Mouse (Mus musculus) lung, adult 2 months (tissue): ENCODE data around the gene Zfp212. TPM values are rescaled to one million over a fixed set of nuclear protein-coding genes. Genes with fewer than 3 reads are reported as not detected.
A peak's percentile ranks its signal among the peaks of the same experiment; 100 is the strongest.

ENCODE experiments used
- DNase-seq: peaks from one replicate; pipeline ENCODE4 v3.0.0; 2022
- H3K4me1 ChIP-seq: fragments of 200-500 bp; 2 replicates; pipeline ENCODE4 v1.6.1; 2011; ENCODE audit warnings: low read length; ENCODE audit not compliant: control insufficient read depth, insufficient read depth
- H3K4me3 ChIP-seq: fragments of 200-500 bp; replicated peaks from 2 replicates; pipeline ENCODE3; 2011; ENCODE audit warnings: low read depth, mild to moderate bottlenecking, control low read depth, low read length; ENCODE audit errors: extremely low read depth
- CTCF ChIP-seq: fragments of 200-500 bp; IDR thresholded peaks from 2 replicates; pipeline ENCODE4 v1.5.1; 2011; ENCODE audit warnings: mild to moderate bottlenecking, low read length, control low read depth; ENCODE audit not compliant: insufficient read depth
- POLR2A ChIP-seq: fragments of 200-500 bp; IDR thresholded peaks from 2 replicates; pipeline ENCODE4 v1.6.1; 2011; ENCODE audit warnings: low read depth, mild to moderate bottlenecking, control low read depth, low read length, borderline replicate concordance; ENCODE audit errors: extremely low read depth
- WGBS: fragments of 180-500 bp; shearing (Covaris S2); methylation state at CpG from one replicate; pipeline ENCODE4 v1.1.7; 2018; 5-methylcytosine and 5-hydroxymethylcytosine counted together
- polyA plus RNA-seq: library from polyadenylated mRNA; depleted of rRNA; stranded (reverse); fragments of >200 nt; gene quantifications from 2 replicates; pipeline ENCODE4 v1.2.3, GENCODE M21; 2012; rRNA removed

The Zfp212 gene
- polyA plus RNA-seq, 1 experiment = 11.6 TPM

- Histone ChIP-seq H3K4me3 (no peak overlapping the region), H3K4me1 (peaks cover 2% of the 10 kb centered on the region; the same call in 1 of the 2 replicates)
- no peak for TF ChIP-seq POLR2A
- TF ChIP-seq CTCF = no peak
- WGBS = 82% methylated on average over 1 of the region's 1 CpGs
- DNase-seq = no peak
These were observed 54.3 kb downstream of the Zfp212 start for GRCm38 (mm10) chr6:47974599-47974998.

- peaks cover 2% of the 10 kb centered on the region for H3K4me1 ChIP-seq
- H3K4me3 ChIP-seq = no peak overlapping the region
- 8% methylated on average over 6 of the region's 6 CpGs for WGBS
- DNase-seq = peak; percentile 76
- TF ChIP-seq CTCF = 0 out of 2 replicates have a peak, but pooled peaks have one; percentile 28
- no peak for TF ChIP-seq POLR2A
These were observed 58.7 kb downstream of the Zfp212 start for GRCm38 (mm10) chr6:47978897-47979368.

Other genes with a start within 250 kb of the Zfp212 start
- gene Pdia4, start 107.0 kb upstream of the Zfp212 start, polyA plus RNA-seq = 24.6 and 40.1 TPM in 2 replicates
- 0.16 and 0.26 TPM in 2 replicates for gene Zfp786, start 89.6 kb upstream of the Zfp212 start, polyA plus RNA-seq
- gene Zfp398, start 84.8 kb upstream of the Zfp212 start, polyA plus RNA-seq = 8.8 and 8.9 TPM in 2 replicates
- gene Zfp282, start 43.3 kb upstream of the Zfp212 start, polyA plus RNA-seq = 7.6 and 8.1 TPM in 2 replicates
- gene Zfp956, start 32.9 kb downstream of the Zfp212 start, polyA plus RNA-seq = 8.9 and 9.4 TPM in 2 replicates
- 19.7 and 20.6 TPM in 2 replicates for gene Zfp777, start 128.4 kb downstream of the Zfp212 start, polyA plus RNA-seq
- gene Zfp746, start 166.1 kb downstream of the Zfp212 start, polyA plus RNA-seq = 23.6 and 25.1 TPM in 2 replicates